In genomic region chr19:45740233-45740632, GRCm38 (mm10) we compare ENCODE assay signal across 27 mouse cellular contexts. TPM values are rescaled to one million over a fixed set of nuclear protein-coding genes. Genes with fewer than 3 reads are reported as not detected.
"Had no signal": no experiment of that assay in that cellular context is flagged by ENCODE, and none has a peak within 500 bp of the region (broad histone marks: within the 10 kb centered on the region; RNA-seq: fewer than 3 reads in every experiment).

No protein-coding gene starts in this region.

- H3K9ac ChIP-seq: limb, embryonic 15.5 days; liver, embryonic 14.5 days; liver, postnatal 0 days; lung, embryonic 14.5 days; neural tube, embryonic 13.5 days had no signal

- H3K36me3 ChIP-seq: limb, embryonic 15.5 days; neural tube, embryonic 13.5 days had no signal

- ATAC-seq: intestine, embryonic 16.5 days; liver, postnatal 0 days; lung, postnatal 0 days; midbrain, embryonic 16.5 days had no signal

- H3K4me3 ChIP-seq: layer of hippocampus, adult 2 months; left cerebral cortex, adult 2 months; limb, embryonic 15.5 days; myocyte; neural tube, embryonic 13.5 days had no signal

- H3K27ac ChIP-seq: kidney, postnatal 0 days; layer of hippocampus, adult 2 months; left cerebral cortex, adult 2 months; limb, embryonic 15.5 days; liver, embryonic 14.5 days; macrophage; neural tube, embryonic 13.5 days; stomach, postnatal 0 days had no signal

- H3K9me3 ChIP-seq: limb, embryonic 15.5 days; neural tube, embryonic 13.5 days had no signal

- H3K4me2 ChIP-seq: limb, embryonic 15.5 days; liver, embryonic 11.5 days; lung, embryonic 14.5 days; neural tube, embryonic 13.5 days had no signal

- DNase-seq: kidney, adult 2 months; kidney, postnatal 25 days; layer of hippocampus, postnatal 36 days; left cerebral cortex, postnatal 4 days; liver, postnatal 0 days; lung, embryonic 14.5 days; right cerebral cortex, adult 18-20 months; right cerebral cortex, postnatal 14 days; right cerebral cortex, postnatal 4 days; thymus, adult 2 months; thymus, postnatal 14 days; thymus, postnatal 4 days had no signal

RNA-seq across cellular contexts. Expression of gene Fgf8, which starts 2.5 kb away (rescaled TPM):
- polyA plus RNA-seq: kidney, adult 2 months; large intestine, adult 2 months; liver, postnatal 0 days; lung, embryonic 14.5 days; lung, postnatal 0 days; macrophage; myocyte; neural tube, embryonic 13.5 days; stomach, embryonic 14.5 days; stomach, postnatal 0 days had no signal
